Mouse (Mus musculus) CH12.LX (cell line): Measurements from ENCODE around the gene Olfr33. TPM values are rescaled to one million over a fixed set of nuclear protein-coding genes. Genes with fewer than 3 reads are reported as not detected.

Source experiments
- DNase-seq: peaks from one replicate; pipeline ENCODE4 v3.0.0-alpha.2; 2013; ENCODE audit errors: extremely low read depth
- H3K27ac ChIP-seq: 2 replicates; pipeline ENCODE4 v1.5.1; 2012; ENCODE audit warnings: low read depth, mild to moderate bottlenecking, control low read depth, moderate library complexity; ENCODE audit not compliant: insufficient read depth
- H3K27me3 ChIP-seq: replicated peaks from 2 replicates; pipeline ENCODE3; 2012; ENCODE audit warnings: inconsistent platforms
- H3K36me3 ChIP-seq, 2 experiments: replicated peaks in 1 of 2; 2 replicates each; pipeline versions ENCODE3 to v1.6.1; 2012; ENCODE audit warnings: inconsistent platforms in 1 of 2, low read length in 1 of 2, mild to moderate bottlenecking in 1 of 2, mixed read lengths in 1 of 2, moderate library complexity in 1 of 2; ENCODE audit not compliant: control insufficient read depth in 1 of 2, insufficient read depth in 1 of 2
- H3K4me1 ChIP-seq, 2 experiments: 2 replicates each; pipeline ENCODE4 v1.6.1; 2012; ENCODE audit warnings: inconsistent platforms in 1 of 2, moderate library complexity in 1 of 2; ENCODE audit not compliant: insufficient read depth in 2 of 2, control insufficient read depth in 1 of 2
- H3K4me2 ChIP-seq: 2 replicates; pipeline ENCODE4 v1.6.1; 2012; ENCODE audit warnings: low read depth, mild to moderate bottlenecking, control low read depth; ENCODE audit not compliant: poor library complexity, insufficient read depth, severe bottlenecking
- H3K4me3 ChIP-seq, 3 experiments: fragments of 150-350 bp in 1 of 3; sonication (generic) in 1 of 3; replicated peaks in 1 of 3; 2 replicates each; pipeline versions ENCODE3 to v1.5.1; 2011 to 2012; ENCODE audit warnings: low read depth in 2 of 3, low read length in 2 of 3, mild to moderate bottlenecking in 2 of 3, moderate library complexity in 2 of 3, control low read depth in 1 of 3, improper control_type of control experiment in 1 of 3, inconsistent platforms in 1 of 3, mixed read lengths in 1 of 3; ENCODE audit not compliant: poor library complexity in 1 of 3
- H3K79me2 ChIP-seq: replicated peaks from 2 replicates; pipeline ENCODE4 v1.6.1; 2012; ENCODE audit warnings: mild to moderate bottlenecking, moderate library complexity; ENCODE audit not compliant: control insufficient read depth, poor library complexity, insufficient read depth, severe bottlenecking; ENCODE audit errors: extremely low read depth
- H3K9ac ChIP-seq: 2 replicates; pipeline ENCODE4 v1.6.1; 2012; ENCODE audit warnings: low read depth, mild to moderate bottlenecking, control low read depth, moderate library complexity; ENCODE audit not compliant: insufficient read depth
- H3K9me3 ChIP-seq: replicated peaks from 2 replicates; pipeline ENCODE3; 2012; ENCODE audit warnings: low read length, inconsistent platforms, mixed read lengths
- CHD1 ChIP-seq: IDR thresholded peaks from 2 replicates; pipeline ENCODE4 v1.6.1; 2012; ENCODE audit warnings: low read depth, low read length, improper control_type of control experiment, inconsistent platforms
- CTCF ChIP-seq, 2 experiments: IDR thresholded peaks in 1 of 2; conservative IDR thresholded peaks in 1 of 2; 2 replicates each; pipeline ENCODE4 v1.5.1; 2011 to 2012; ENCODE audit warnings: low read depth in 2 of 2, low read length in 2 of 2, improper control_type of control experiment in 1 of 2, inconsistent platforms in 1 of 2, mild to moderate bottlenecking in 1 of 2, moderate library complexity in 1 of 2
- E2F4 ChIP-seq: IDR thresholded peaks from 2 replicates; pipeline ENCODE4 v1.6.1; 2011; ENCODE audit warnings: low read depth, low read length, improper control_type of control experiment; ENCODE audit not compliant: insufficient replicate concordance
- ELF1 ChIP-seq: IDR thresholded peaks from 2 replicates; pipeline ENCODE4 v1.6.1; 2014; ENCODE audit warnings: low read depth, mild to moderate bottlenecking, inconsistent platforms, low read length, improper control_type of control experiment
- EP300 ChIP-seq: IDR thresholded peaks from 2 replicates; pipeline ENCODE4 v1.6.1; 2011; ENCODE audit warnings: low read length, improper control_type of control experiment
- HCFC1 ChIP-seq: IDR thresholded peaks from 2 replicates; pipeline ENCODE4 v1.6.1; 2012; ENCODE audit warnings: low read depth, mild to moderate bottlenecking, inconsistent platforms, low read length, improper control_type of control experiment
- IRF4 ChIP-seq: IDR thresholded peaks from 2 replicates; pipeline ENCODE4 v1.6.1; 2014; ENCODE audit warnings: low read depth, mild to moderate bottlenecking, inconsistent platforms, low read length, improper control_type of control experiment
- JUN ChIP-seq: IDR thresholded peaks from 2 replicates; pipeline ENCODE4 v1.6.1; 2011; ENCODE audit warnings: low read depth, mild to moderate bottlenecking, low read length, improper control_type of control experiment, moderate library complexity; ENCODE audit not compliant: insufficient read depth
- JUND ChIP-seq: conservative IDR thresholded peaks from 2 replicates; pipeline ENCODE4 v1.6.1; 2011; ENCODE audit warnings: low read depth, low read length, improper control_type of control experiment
- MAX ChIP-seq: IDR thresholded peaks from 2 replicates; pipeline ENCODE4 v1.6.1; 2011; ENCODE audit warnings: low read length, improper control_type of control experiment
- MXI1 ChIP-seq: IDR thresholded peaks from 2 replicates; pipeline ENCODE4 v1.6.1; 2011; ENCODE audit warnings: mild to moderate bottlenecking, low read depth, low read length, improper control_type of control experiment
- NELFE ChIP-seq: IDR thresholded peaks from 2 replicates; pipeline ENCODE4 v1.6.1; 2011; ENCODE audit warnings: low read depth, low read length, improper control_type of control experiment
- NRF1 ChIP-seq: IDR thresholded peaks from 2 replicates; pipeline ENCODE4 v1.6.1; 2014; ENCODE audit warnings: low read depth, mild to moderate bottlenecking, inconsistent platforms, low read length, improper control_type of control experiment, moderate library complexity
- POLR2A ChIP-seq: IDR thresholded peaks from 2 replicates; pipeline ENCODE4 v1.6.1; 2011; ENCODE audit warnings: low read depth, mild to moderate bottlenecking, improper control_type of control experiment, low read length
- RAD21 ChIP-seq: IDR thresholded peaks from 2 replicates; pipeline ENCODE4 v1.6.1; 2011; ENCODE audit warnings: low read depth, mild to moderate bottlenecking, low read length, improper control_type of control experiment, moderate library complexity
- TBP ChIP-seq: conservative IDR thresholded peaks from 2 replicates; pipeline ENCODE4 v1.6.1; 2011; ENCODE audit warnings: low read depth, low read length, improper control_type of control experiment
- TCF12 ChIP-seq: IDR thresholded peaks from 2 replicates; pipeline ENCODE4 v1.6.1; 2014; ENCODE audit warnings: low read depth, mild to moderate bottlenecking, inconsistent platforms, low read length, improper control_type of control experiment
- UBTF ChIP-seq: IDR thresholded peaks from 2 replicates; pipeline ENCODE4 v1.6.1; 2012; ENCODE audit warnings: low read depth, mild to moderate bottlenecking, inconsistent platforms, low read length, improper control_type of control experiment, moderate library complexity
- USF1 ChIP-seq: IDR thresholded peaks from 2 replicates; pipeline ENCODE4 v1.6.1; 2014; ENCODE audit warnings: low read depth, mild to moderate bottlenecking, inconsistent platforms, low read length, improper control_type of control experiment
- USF2 ChIP-seq: conservative IDR thresholded peaks from 2 replicates; pipeline ENCODE4 v1.6.1; 2011; ENCODE audit warnings: low read depth, low read length, improper control_type of control experiment
- ZC3H11A ChIP-seq: IDR thresholded peaks from 2 replicates; pipeline ENCODE4 v1.6.1; 2012; ENCODE audit warnings: low read depth, mild to moderate bottlenecking, inconsistent platforms, low read length, improper control_type of control experiment
- ZMIZ1 ChIP-seq: IDR thresholded peaks from 2 replicates; pipeline ENCODE4 v1.6.1; 2012; ENCODE audit warnings: low read depth, mild to moderate bottlenecking, inconsistent platforms, low read length, improper control_type of control experiment
- dilution Hi-C: fragments of 300-500 bp; cut with MboI; formaldehyde crosslinking; loops from 2 replicates; pipeline ENCODE4 v1.14.3; 2020; ENCODE audit warnings: low sequenced_read_pairs; ENCODE audit not compliant: extremely low pct_unique_long_range_greater_than_20kb, extremely low pct_ligation_motif_present
- in situ Hi-C: fragments of 300-500 bp; cut with MboI; formaldehyde crosslinking; loops from 3 replicates; pipeline ENCODE4 v1.14.3; 2019; ENCODE audit warnings: low sequenced_read_pairs, low pct_ligation_motif_present, low pct_unique_long_range_greater_than_20kb, mixed read lengths
- polyA plus RNA-seq: library from polyadenylated mRNA; unstranded; fragments of >175 nt; gene quantifications from 2 replicates; pipeline ENCODE4 v1.2.1, GENCODE M21; 2012; ENCODE audit warnings: low read depth; ENCODE audit not compliant: insufficient read length
- total RNA-seq, 2 experiments: library from RNA; depleted of rRNA; stranded (reverse); fragments of 300-350 nt in 1 of 2; fragments of >200 nt in 1 of 2; gene quantifications; 2 replicates each; pipeline ENCODE4 v1.2.3; 2012 to 2014

Olfr33 gene
- total and polyA plus RNA-seq, 3 experiments = not detected

DNA sequence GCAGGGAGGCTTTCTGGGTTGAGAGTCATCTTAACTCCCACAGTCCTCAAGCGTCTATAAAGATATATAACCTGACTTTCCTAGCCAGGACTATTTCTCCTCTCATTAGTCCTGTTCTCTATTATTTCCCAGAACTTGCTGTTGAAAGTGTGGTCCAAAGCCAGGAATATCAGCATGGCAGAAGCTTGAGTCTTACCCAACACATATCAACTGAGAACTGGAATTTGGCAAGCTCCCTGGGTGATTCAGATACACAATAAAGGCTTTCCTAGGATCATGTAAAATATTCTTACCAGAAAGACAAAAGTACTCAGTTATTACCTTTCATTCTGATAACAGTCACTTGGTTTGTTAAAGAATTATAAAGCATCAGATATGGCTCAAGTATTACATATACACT lies 37.0 kb downstream of the Olfr33 start:
- in situ Hi-C loops = no loop called here
- no peak overlapping the region for H3K4me2 ChIP-seq
- no peak for DNase-seq
- peaks cover 0 to 8% of the 10 kb centered on the region in 2 experiments; a peak in 1 of 4 replicates for H3K4me1 ChIP-seq
- H3K36me3 ChIP-seq = peaks cover 20 to 68% of the 10 kb centered on the region in 2 experiments
- no peaks in the 10 kb centered on the region for H3K79me2 ChIP-seq
- dilution Hi-C loops = no loop called here
- no peak for TF ChIP-seq RAD21
- no peak for TF ChIP-seq MAX
- TF ChIP-seq USF2 = no peak
- no peak for TF ChIP-seq ELF1
- TF ChIP-seq MXI1 = no peak
- TF ChIP-seq IRF4 = no peak
- TF ChIP-seq ZC3H11A = no peak
- TF ChIP-seq HCFC1 = no peak
- no peak for TF ChIP-seq POLR2A
- no peak for TF ChIP-seq JUN
- no peak for TF ChIP-seq TCF12
- no peak for TF ChIP-seq ZMIZ1
- TF ChIP-seq TBP = no peak
- no peak for TF ChIP-seq CTCF (conservative IDR thresholded peaks at IDR 0.05 in 1 of 2, IDR thresholded peaks at IDR 0.05 in 1 of 2; ENCODE audit: low read depth in 2 of 2, low read length in 2 of 2)
- TF ChIP-seq UBTF = no peak
- no peak for TF ChIP-seq CHD1
- no peak overlapping the region for H3K4me3 ChIP-seq
- H3K27me3 ChIP-seq = no peaks in the 10 kb centered on the region
- no peak overlapping the region for H3K9ac ChIP-seq
- no peak overlapping the region for H3K27ac ChIP-seq
- H3K9me3 ChIP-seq = no peaks in the 10 kb centered on the region

DNA sequence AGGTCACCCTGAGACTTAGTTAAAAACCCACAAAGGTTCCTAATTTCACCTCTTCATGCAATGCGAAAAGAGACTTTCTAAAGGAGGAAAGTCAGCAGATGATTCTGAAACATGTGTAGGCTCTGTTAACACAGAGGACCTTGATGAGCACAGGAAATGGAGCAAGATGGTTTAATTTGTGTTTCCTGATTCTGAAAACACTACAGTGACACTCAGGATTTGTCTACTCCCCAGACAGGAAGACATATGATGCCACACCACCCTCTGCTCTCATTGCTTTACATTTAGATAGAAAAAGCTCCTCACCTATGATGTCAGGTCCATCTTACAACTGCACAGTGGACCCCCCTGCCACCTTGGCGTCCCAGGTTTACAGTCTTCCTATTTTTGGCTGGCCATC lies 42.6 kb downstream of the Olfr33 start:
- no peak for DNase-seq
- no peaks in the 10 kb centered on the region for H3K27me3 ChIP-seq
- H3K27ac ChIP-seq = no peak overlapping the region
- H3K4me2 ChIP-seq = no peak overlapping the region
- dilution Hi-C loops = no loop called here
- H3K36me3 ChIP-seq = peaks cover 16 to 42% of the 10 kb centered on the region in 2 experiments
- H3K4me3 ChIP-seq = no peak overlapping the region
- no peaks in the 10 kb centered on the region for H3K9me3 ChIP-seq
- no peaks in the 10 kb centered on the region for H3K4me1 ChIP-seq
- H3K9ac ChIP-seq = no peak overlapping the region
- TF ChIP-seq NRF1 (no peak), POLR2A (no peak), UBTF (no peak), EP300 (no peak), ZC3H11A (no peak), ZMIZ1 (no peak), MXI1 (no peak), TBP (no peak), HCFC1 (no peak), JUND (no peak), NELFE (no peak), CTCF (conservative IDR thresholded peaks at IDR 0.05 in 1 of 2, IDR thresholded peaks at IDR 0.05 in 1 of 2; ENCODE audit: low read depth in 2 of 2, low read length in 2 of 2) (no peak), USF1 (no peak), CHD1 (no peak), E2F4 (no peak)
- TF ChIP-seq, all 38 proteins: peak for 0
- in situ Hi-C loops = no loop called here
- H3K79me2 ChIP-seq = no peaks in the 10 kb centered on the region
